Mouse (Mus musculus): ENCODE measurements around the gene Hmcn2. TPM values are rescaled to one million over a fixed set of nuclear protein-coding genes. Genes with fewer than 3 reads are reported as not detected.
A peak's percentile ranks its signal among the peaks of the same experiment; 100 is the strongest.

The Hmcn2 gene
- polyA plus RNA-seq, 1 experiment from 2014 or later, result not detected

GRCm38 (mm10) chr2:31458989-31459936 lies 145.0 kb downstream of the Hmcn2 start:
- WGBS, result 37% methylated on average over 15 of the region's 16 CpGs
- H3K9me3 ChIP-seq (ENCODE audit: control insufficient read depth, low read length), result no peaks in the 10 kb centered on the region
- peak overlapping the region; percentile 53; the same call in 1 of the 2 replicates for H3K9ac ChIP-seq (ENCODE audit: low read depth, low read length)
- H3K36me3 ChIP-seq (ENCODE audit: control insufficient read depth, insufficient read depth, low read length), result no peaks in the 10 kb centered on the region
- ATAC-seq (ENCODE audit: low FRiP score) (no peak), DNase-seq (ENCODE audit: low spot score) (no peak)
- H3K4me3 ChIP-seq (ENCODE audit: low read depth, low read length), result no peak overlapping the region
- H3K4me2 ChIP-seq (replicated peaks; ENCODE audit: low read depth, low read length), result no peak overlapping the region
- H3K4me1 ChIP-seq (replicated peaks; ENCODE audit: control insufficient read depth, insufficient read depth, low read length), result peaks cover 6% of the 10 kb centered on the region; the same call in 1 of the 2 replicates
- no peak overlapping the region for H3K27ac ChIP-seq (ENCODE audit: low read depth, low read length)
- H3K27me3 ChIP-seq (ENCODE audit: control insufficient read depth, insufficient read depth, low read length), result peaks cover 32% of the 10 kb centered on the region

DNA sequence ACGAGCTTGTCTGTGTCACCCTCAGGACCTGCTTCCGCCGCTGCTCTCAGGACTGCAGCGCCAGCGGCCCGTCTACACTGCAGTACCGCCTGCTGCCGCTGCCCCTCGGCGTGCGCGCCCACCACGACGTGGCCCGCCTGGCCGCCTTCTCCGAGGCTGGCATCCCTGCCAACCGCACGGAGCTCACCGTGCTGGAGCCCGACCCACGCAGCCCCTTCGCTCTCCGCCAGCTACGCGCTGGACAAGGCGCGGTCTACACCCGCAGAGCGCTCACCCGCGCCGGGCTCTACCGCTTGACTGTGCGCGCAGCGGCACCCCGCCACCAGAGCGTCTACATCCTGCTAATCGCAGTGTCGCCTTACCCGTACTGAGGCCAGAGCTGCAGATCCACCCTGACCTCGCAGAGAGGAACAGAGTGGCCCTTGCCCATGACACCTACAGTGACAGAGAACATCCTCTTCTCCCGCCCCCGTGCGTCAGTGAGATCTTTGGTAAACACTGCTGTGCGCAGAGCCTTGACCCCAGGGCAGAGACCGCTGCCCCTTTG lies 145.9 kb downstream of the Hmcn2 start:
- Histone ChIP-seq H3K27me3 (ENCODE audit: control insufficient read depth, insufficient read depth, low read length) (peaks cover 32% of the 10 kb centered on the region), H3K4me3 (ENCODE audit: low read depth, low read length) (peak overlapping the region; percentile 39), H3K4me2 (replicated peaks; ENCODE audit: low read depth, low read length) (peak overlapping the region; percentile 75), H3K27ac (ENCODE audit: low read depth, low read length) (no peak overlapping the region), H3K36me3 (ENCODE audit: control insufficient read depth, insufficient read depth, low read length) (no peaks in the 10 kb centered on the region), H3K9me3 (ENCODE audit: control insufficient read depth, low read length) (no peaks in the 10 kb centered on the region), H3K4me1 (replicated peaks; ENCODE audit: control insufficient read depth, insufficient read depth, low read length) (peaks cover 6% of the 10 kb centered on the region; the same call in 1 of the 2 replicates), H3K9ac (ENCODE audit: low read depth, low read length) (peak overlapping the region; percentile 53)
- DNase-seq (ENCODE audit: low spot score) (peak; percentile 76), ATAC-seq (ENCODE audit: low FRiP score) (peak; percentile 51; the same call in 1 of the 2 replicates)
- under 1% methylated on average over 48 of the region's 48 CpGs for WGBS

DNA sequence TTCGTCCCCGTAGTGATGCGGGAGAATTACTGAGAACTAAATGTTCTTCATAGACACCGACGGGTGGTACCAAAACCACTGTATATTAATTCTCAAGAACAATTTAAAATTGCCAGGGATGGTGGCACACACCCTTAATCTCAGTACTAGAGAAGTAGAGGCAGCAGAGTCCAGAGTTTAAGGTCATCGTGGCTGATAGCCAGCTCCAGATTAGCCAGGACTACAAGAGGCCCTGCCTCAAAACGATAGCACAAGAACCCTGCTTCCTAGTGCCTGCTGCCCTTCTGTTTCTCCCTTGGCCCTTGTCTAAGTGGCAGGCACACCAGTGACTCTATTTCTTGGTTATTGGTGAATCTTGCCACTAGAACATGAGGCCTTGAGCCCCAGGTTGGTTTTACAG lies 146.7 kb downstream of the Hmcn2 start:
- Histone ChIP-seq H3K27me3 (ENCODE audit: control insufficient read depth, insufficient read depth, low read length) (peaks cover 32% of the 10 kb centered on the region), H3K9me3 (ENCODE audit: control insufficient read depth, low read length) (no peaks in the 10 kb centered on the region), H3K4me3 (ENCODE audit: low read depth, low read length) (no peak overlapping the region), H3K9ac (ENCODE audit: low read depth, low read length) (no peak overlapping the region), H3K27ac (ENCODE audit: low read depth, low read length) (no peak overlapping the region), H3K36me3 (ENCODE audit: control insufficient read depth, insufficient read depth, low read length) (no peaks in the 10 kb centered on the region), H3K4me1 (replicated peaks; ENCODE audit: control insufficient read depth, insufficient read depth, low read length) (peaks cover 6% of the 10 kb centered on the region; the same call in 1 of the 2 replicates), H3K4me2 (replicated peaks; ENCODE audit: low read depth, low read length) (no peak overlapping the region)
- DNase-seq (ENCODE audit: low spot score) (no peak), ATAC-seq (ENCODE audit: low FRiP score) (no peak)
- 80% methylated on average over 7 of the region's 7 CpGs for WGBS

- no peak overlapping the region for H3K9ac ChIP-seq (ENCODE audit: low read depth, low read length)
- DNase-seq (ENCODE audit: low spot score) (no peak), ATAC-seq (ENCODE audit: low FRiP score) (no peak)
- H3K4me2 ChIP-seq (replicated peaks; ENCODE audit: low read depth, low read length), result no peak overlapping the region
- peaks cover 6% of the 10 kb centered on the region; the same call in 1 of the 2 replicates for H3K4me1 ChIP-seq (replicated peaks; ENCODE audit: control insufficient read depth, insufficient read depth, low read length)
- peaks cover 32% of the 10 kb centered on the region for H3K27me3 ChIP-seq (ENCODE audit: control insufficient read depth, insufficient read depth, low read length)
- no peaks in the 10 kb centered on the region for H3K36me3 ChIP-seq (ENCODE audit: control insufficient read depth, insufficient read depth, low read length)
- no peak overlapping the region for H3K27ac ChIP-seq (ENCODE audit: low read depth, low read length)
- WGBS, result 38% methylated on average over 8 of the region's 8 CpGs
- no peaks in the 10 kb centered on the region for H3K9me3 ChIP-seq (ENCODE audit: control insufficient read depth, low read length)
- H3K4me3 ChIP-seq (ENCODE audit: low read depth, low read length), result no peak overlapping the region
These were observed 147.8 kb downstream of the Hmcn2 start for GRCm38 (mm10) chr2:31462051-31462450.

DNA sequence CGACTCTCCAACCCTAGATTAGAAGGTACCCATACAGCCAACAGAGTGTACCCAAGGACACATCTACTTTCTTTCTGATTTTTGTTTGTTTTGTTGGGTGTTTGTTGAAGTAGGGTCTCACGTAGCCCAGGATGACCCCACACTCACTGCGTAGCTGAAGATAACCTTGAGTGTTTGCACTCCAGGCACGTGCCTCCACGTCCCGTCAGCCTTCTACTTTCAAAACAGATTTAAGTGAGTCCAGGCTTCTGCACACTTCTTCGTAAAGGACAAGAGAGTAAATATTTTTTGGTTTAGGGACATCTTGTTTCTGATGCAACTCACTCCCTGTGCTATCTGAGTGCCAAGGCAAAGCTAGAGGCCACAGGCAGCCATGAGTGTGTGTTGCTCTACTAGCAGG lies 149.0 kb downstream of the Hmcn2 start:
- Histone ChIP-seq H3K9me3 (ENCODE audit: control insufficient read depth, low read length) (no peaks in the 10 kb centered on the region), H3K27ac (ENCODE audit: low read depth, low read length) (no peak overlapping the region), H3K36me3 (ENCODE audit: control insufficient read depth, insufficient read depth, low read length) (no peaks in the 10 kb centered on the region), H3K27me3 (ENCODE audit: control insufficient read depth, insufficient read depth, low read length) (peaks cover 30% of the 10 kb centered on the region), H3K9ac (ENCODE audit: low read depth, low read length) (no peak overlapping the region), H3K4me3 (ENCODE audit: low read depth, low read length) (no peak overlapping the region), H3K4me2 (replicated peaks; ENCODE audit: low read depth, low read length) (no peak overlapping the region), H3K4me1 (replicated peaks; ENCODE audit: control insufficient read depth, insufficient read depth, low read length) (peaks cover 6% of the 10 kb centered on the region; the same call in 1 of the 2 replicates)
- DNase-seq (ENCODE audit: low spot score) (no peak), ATAC-seq (ENCODE audit: low FRiP score) (no peak)
- WGBS, result 91% methylated on average over 7 of the region's 7 CpGs

- Histone ChIP-seq H3K4me3 (ENCODE audit: low read depth, low read length) (no peak overlapping the region), H3K9me3 (ENCODE audit: control insufficient read depth, low read length) (no peaks in the 10 kb centered on the region), H3K27me3 (ENCODE audit: control insufficient read depth, insufficient read depth, low read length) (peaks cover 29% of the 10 kb centered on the region), H3K36me3 (ENCODE audit: control insufficient read depth, insufficient read depth, low read length) (no peaks in the 10 kb centered on the region), H3K27ac (ENCODE audit: low read depth, low read length) (no peak overlapping the region), H3K4me2 (replicated peaks; ENCODE audit: low read depth, low read length) (no peak overlapping the region), H3K9ac (ENCODE audit: low read depth, low read length) (no peak overlapping the region), H3K4me1 (replicated peaks; ENCODE audit: control insufficient read depth, insufficient read depth, low read length) (peaks cover 6% of the 10 kb centered on the region; the same call in 1 of the 2 replicates)
- ATAC-seq (ENCODE audit: low FRiP score) (no peak), DNase-seq (ENCODE audit: low spot score) (no peak)
- 57% methylated on average over 8 of the region's 8 CpGs for WGBS
These were observed 149.7 kb downstream of the Hmcn2 start for GRCm38 (mm10) chr2:31463696-31464528.

- WGBS, result 73% methylated on average over 6 of the region's 6 CpGs
- Histone ChIP-seq H3K27ac (ENCODE audit: low read depth, low read length) (no peak overlapping the region), H3K9ac (ENCODE audit: low read depth, low read length) (no peak overlapping the region), H3K4me3 (ENCODE audit: low read depth, low read length) (no peak overlapping the region), H3K4me2 (replicated peaks; ENCODE audit: low read depth, low read length) (no peak overlapping the region), H3K4me1 (replicated peaks; ENCODE audit: control insufficient read depth, insufficient read depth, low read length) (peaks cover 4% of the 10 kb centered on the region), H3K9me3 (ENCODE audit: control insufficient read depth, low read length) (no peaks in the 10 kb centered on the region), H3K27me3 (ENCODE audit: control insufficient read depth, insufficient read depth, low read length) (peaks cover 29% of the 10 kb centered on the region), H3K36me3 (ENCODE audit: control insufficient read depth, insufficient read depth, low read length) (no peaks in the 10 kb centered on the region)
- DNase-seq (ENCODE audit: low spot score), result no peak
- no peak for ATAC-seq (ENCODE audit: low FRiP score)
These were observed 150.3 kb downstream of the Hmcn2 start for GRCm38 (mm10) chr2:31464529-31464910.

- H3K4me2 ChIP-seq (replicated peaks; ENCODE audit: low read depth, low read length), result no peak overlapping the region
- ATAC-seq (ENCODE audit: low FRiP score) (no peak), DNase-seq (ENCODE audit: low spot score) (no peak)
- H3K27me3 ChIP-seq (ENCODE audit: control insufficient read depth, insufficient read depth, low read length), result peaks cover 39% of the 10 kb centered on the region
- no peaks in the 10 kb centered on the region for H3K9me3 ChIP-seq (ENCODE audit: control insufficient read depth, low read length)
- H3K4me1 ChIP-seq (replicated peaks; ENCODE audit: control insufficient read depth, insufficient read depth, low read length), result peaks cover 8% of the 10 kb centered on the region
- no peak overlapping the region for H3K9ac ChIP-seq (ENCODE audit: low read depth, low read length)
- no peaks in the 10 kb centered on the region for H3K36me3 ChIP-seq (ENCODE audit: control insufficient read depth, insufficient read depth, low read length)
- H3K4me3 ChIP-seq (ENCODE audit: low read depth, low read length), result no peak overlapping the region
- WGBS, result 77% methylated on average over 1 of the region's 1 CpGs
- H3K27ac ChIP-seq (ENCODE audit: low read depth, low read length), result no peak overlapping the region
These were observed 153.2 kb downstream of the Hmcn2 start for GRCm38 (mm10) chr2:31467457-31467856.

All from hindbrain, embryonic 11.5 days (tissue).